Mouse (Mus musculus) frontal cortex, postnatal 36 days (tissue): ENCODE data around the gene Hnrnpc.

Source experiments
- DNase-seq, 2 experiments: peaks; one replicate each; pipeline ENCODE4 v3.0.0; 2022; ENCODE audit warnings: low spot score in 2 of 2

Hnrnpc gene

GRCm38 (mm10) chr14:52024133-52024532 is 79.7 kb downstream of the Hnrnpc start:
- DNase-seq, result no peak
